Mouse (Mus musculus) limb, embryonic 14.5 days (tissue): ENCODE measurements at regions not wholly inside any gene's neighbourhood (a gene's known extent, or its start where the extent isn't known, plus 50 kb on each side); places are given as distances from the start of the nearest gene placed in this dataset.

Experiments
- ATAC-seq: fragments of 200-750 bp; cut with Nextera tagmentation; 2 replicates; pipeline ENCODE4 v1.8.0; 2017; ENCODE audit warnings: low read depth, moderate number of reproducible peaks, moderate TSS enrichment; ENCODE audit not compliant: low FRiP score
- DNase-seq: peaks from one replicate; pipeline ENCODE4 v3.0.0-alpha.2; 2015; ENCODE audit warnings: low spot score
- H3K27ac ChIP-seq: fragments of 300-500 bp; sonication (generic); replicated peaks from 2 replicates; pipeline ENCODE4 v1.5.1; 2014; ENCODE audit warnings: low read depth, mild to moderate bottlenecking, low read length, moderate library complexity, mixed read lengths
- H3K27me3 ChIP-seq: fragments of 300-500 bp; sonication (generic); 2 replicates; pipeline ENCODE4 v1.6.1; 2014; ENCODE audit warnings: low read length, mixed read lengths; ENCODE audit not compliant: control insufficient read depth, insufficient read depth
- H3K36me3 ChIP-seq: fragments of 300-500 bp; sonication (generic); 2 replicates; pipeline ENCODE4 v1.6.1; 2014; ENCODE audit warnings: mild to moderate bottlenecking, low read length, moderate library complexity, mixed read lengths; ENCODE audit not compliant: control insufficient read depth, insufficient read depth
- H3K4me1 ChIP-seq: fragments of 300-500 bp; sonication (generic); 2 replicates; pipeline ENCODE4 v1.6.1; 2014; ENCODE audit warnings: antibody characterized with exemption, low read length, mixed read lengths; ENCODE audit not compliant: control insufficient read depth, insufficient read depth
- H3K4me2 ChIP-seq: fragments of 300-500 bp; sonication (generic); replicated peaks from 2 replicates; pipeline ENCODE4 v1.6.1; 2014; ENCODE audit warnings: low read depth, mild to moderate bottlenecking, low read length, moderate library complexity; ENCODE audit not compliant: severe bottlenecking
- H3K4me3 ChIP-seq: fragments of 300-500 bp; sonication (generic); replicated peaks from 2 replicates; pipeline ENCODE4 v1.5.1; 2014; ENCODE audit warnings: low read length
- H3K9ac ChIP-seq: fragments of 300-500 bp; sonication (generic); 2 replicates; pipeline ENCODE4 v1.6.1; 2014; ENCODE audit warnings: mild to moderate bottlenecking, low read depth, low read length, moderate library complexity; ENCODE audit not compliant: severe bottlenecking
- H3K9me3 ChIP-seq: fragments of 300-500 bp; sonication (generic); 2 replicates; pipeline ENCODE4 v1.6.1; 2016; ENCODE audit warnings: low read length; ENCODE audit not compliant: control insufficient read depth
- POLR2A ChIP-seq: fragments of 200-500 bp; IDR thresholded peaks from 2 replicates; pipeline ENCODE4 v1.8.0; 2012; ENCODE audit warnings: inconsistent platforms, mild to moderate bottlenecking, moderate library complexity, borderline replicate concordance; ENCODE audit not compliant: insufficient read depth, insufficient read length; ENCODE audit errors: extremely low read depth
- WGBS: fragments of 180-500 bp; shearing (Covaris S2); extraction: QIAGEN DNeasy Blood & Tissue Kit; methylation state at CpG from one replicate; pipeline ENCODE4 v1.1.7; 2014; 5-methylcytosine and 5-hydroxymethylcytosine counted together

DNA sequence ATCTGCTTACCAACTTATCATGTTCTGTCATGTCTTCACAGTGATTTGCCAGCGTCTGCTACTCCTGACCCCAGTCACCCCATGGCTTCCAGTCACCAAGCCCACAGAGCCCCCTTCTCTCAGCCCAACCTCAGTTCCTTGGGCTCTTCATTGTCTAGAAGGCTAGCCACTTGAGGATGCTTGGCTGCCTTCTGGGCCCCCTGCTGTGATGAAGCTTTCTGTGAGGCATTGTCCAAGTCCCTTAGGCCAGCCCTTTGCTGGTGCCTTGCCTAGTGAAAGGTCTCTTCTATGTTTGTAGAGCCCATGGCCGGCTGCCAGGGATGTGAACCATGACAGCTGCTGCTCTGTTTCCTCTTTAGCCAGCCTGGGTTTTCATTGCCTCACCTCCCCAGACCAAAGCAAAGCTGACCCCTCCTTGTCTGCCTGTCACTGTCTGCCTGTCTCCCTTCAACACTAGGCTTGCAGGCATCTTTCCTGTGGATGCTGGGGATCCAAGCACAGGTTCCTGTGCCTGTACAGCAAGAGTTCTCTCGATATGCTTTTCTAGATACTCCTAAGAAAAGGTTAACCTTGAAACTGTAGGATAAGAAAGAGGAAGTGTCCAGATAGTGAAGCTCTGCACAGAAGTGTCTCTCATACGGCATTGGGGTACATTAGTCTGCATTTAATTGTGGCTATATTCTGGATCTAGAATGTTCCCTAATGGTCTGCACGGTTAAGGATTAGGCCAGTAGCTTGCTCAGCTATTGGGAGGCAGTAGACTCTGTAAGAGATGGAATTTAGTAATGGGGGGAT, 149.5 kb downstream of the Qrsl1 start:
- H3K4me1 ChIP-seq, result no peaks in the 10 kb centered on the region
- ATAC-seq, result no peak
- no peaks in the 10 kb centered on the region for H3K27me3 ChIP-seq
- no peak overlapping the region for H3K27ac ChIP-seq
- DNase-seq, result peak; percentile 42
- H3K4me2 ChIP-seq, result no peak overlapping the region
- no peak overlapping the region for H3K9ac ChIP-seq
- no peak for TF ChIP-seq POLR2A
- H3K36me3 ChIP-seq, result no peaks in the 10 kb centered on the region
- H3K4me3 ChIP-seq, result no peak overlapping the region
- H3K9me3 ChIP-seq, result no peaks in the 10 kb centered on the region
- 69% methylated on average over 5 of the region's 5 CpGs for WGBS

DNA sequence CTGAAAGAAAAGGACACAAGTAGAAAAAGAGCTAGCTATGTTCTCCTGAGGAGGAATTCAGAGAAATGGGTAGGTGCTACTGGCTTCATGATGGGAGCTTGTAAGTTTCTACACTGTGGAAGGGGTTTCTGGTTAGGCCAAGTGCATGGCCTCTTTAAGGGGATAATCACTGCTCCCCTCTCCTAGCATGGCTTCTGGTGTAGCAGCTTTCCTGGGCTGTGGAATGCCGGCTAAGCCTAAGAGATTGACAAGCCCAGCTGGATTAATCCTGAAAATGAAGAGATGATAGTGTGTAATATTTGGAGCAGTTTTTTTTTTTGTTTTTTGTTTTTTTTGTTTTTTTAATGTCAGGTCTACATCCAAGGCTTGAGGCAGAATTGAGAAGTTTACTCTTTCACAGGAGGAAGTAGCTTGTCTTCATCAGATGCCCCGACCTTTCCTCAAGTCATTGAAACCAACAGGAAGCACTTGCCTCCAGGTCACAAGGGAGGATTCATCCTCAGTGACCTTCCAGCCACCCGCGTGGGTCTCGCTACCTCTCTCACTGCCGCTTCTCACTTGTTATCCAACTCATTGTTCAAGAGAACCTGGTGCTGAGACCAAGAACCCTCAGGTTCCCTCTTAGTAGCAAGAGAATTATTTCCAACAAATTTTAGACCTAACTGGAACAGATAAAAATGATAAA, 144.5 kb downstream of the Qrsl1 start:
- no peak overlapping the region for H3K9ac ChIP-seq
- H3K9me3 ChIP-seq, result no peaks in the 10 kb centered on the region
- 0 out of 2 replicates have a peak, but pooled peaks cover 2% of the 10 kb centered on the region for H3K4me1 ChIP-seq
- no peak for TF ChIP-seq POLR2A
- H3K27me3 ChIP-seq, result no peaks in the 10 kb centered on the region
- 77% methylated on average over 6 of the region's 6 CpGs for WGBS
- no peak overlapping the region for H3K27ac ChIP-seq
- no peak for DNase-seq
- H3K4me3 ChIP-seq, result no peak overlapping the region
- ATAC-seq, result no peak; the same call in 1 of the 2 replicates
- no peaks in the 10 kb centered on the region for H3K36me3 ChIP-seq
- H3K4me2 ChIP-seq, result no peak overlapping the region

DNA sequence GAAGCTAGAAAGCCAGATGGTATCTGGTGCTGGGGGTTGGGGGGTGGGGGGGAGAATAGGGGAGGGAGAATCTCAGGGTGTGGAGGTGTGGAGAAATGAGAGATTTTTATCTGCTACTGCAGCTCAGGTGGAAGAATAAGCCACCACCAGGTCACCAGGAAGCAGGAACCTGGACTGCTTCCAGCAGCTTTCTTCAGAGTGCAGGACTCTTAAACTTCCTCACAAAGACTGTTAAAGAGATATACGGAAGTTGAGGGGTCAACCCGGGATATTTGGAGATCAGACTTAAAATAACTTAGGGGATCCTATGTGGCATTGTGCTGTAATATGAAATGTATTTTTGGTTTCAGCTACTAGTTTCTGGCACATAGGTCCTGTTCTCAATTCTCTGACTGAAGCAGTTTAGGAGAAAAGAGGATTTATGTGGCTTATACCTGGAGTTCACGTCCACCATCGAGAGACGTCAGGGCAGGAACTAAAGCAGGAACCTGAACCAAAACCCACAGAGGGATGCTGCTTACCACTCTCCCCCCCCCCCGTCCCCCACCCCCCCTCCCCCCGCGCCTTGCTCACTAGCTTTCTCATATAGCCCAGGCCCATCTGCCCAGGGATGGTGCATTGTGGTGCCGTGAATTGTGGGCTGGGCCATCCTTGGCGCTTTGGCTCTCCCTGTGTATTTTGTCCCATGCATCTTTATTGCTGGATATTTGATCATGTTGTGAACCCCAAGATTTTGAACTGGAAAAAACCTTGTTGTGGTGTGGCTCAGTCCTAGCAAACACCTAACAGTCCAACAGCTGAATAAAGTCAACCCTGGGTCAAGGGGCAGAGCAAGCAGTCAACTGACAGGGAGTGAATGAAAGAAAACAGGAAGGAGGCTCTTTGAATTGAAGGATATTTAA, 143.2 kb downstream of the Qrsl1 start:
- H3K4me1 ChIP-seq, result 0 out of 2 replicates have a peak, but pooled peaks cover 2% of the 10 kb centered on the region
- H3K36me3 ChIP-seq, result no peaks in the 10 kb centered on the region
- no peak for TF ChIP-seq POLR2A
- H3K4me2 ChIP-seq, result no peak overlapping the region
- no peak for ATAC-seq
- H3K4me3 ChIP-seq, result no peak overlapping the region
- no peak overlapping the region for H3K9ac ChIP-seq
- no peaks in the 10 kb centered on the region for H3K9me3 ChIP-seq
- WGBS, result 85% methylated on average over 9 of the region's 10 CpGs
- DNase-seq, result no peak
- H3K27me3 ChIP-seq, result no peaks in the 10 kb centered on the region
- no peak overlapping the region for H3K27ac ChIP-seq

DNA sequence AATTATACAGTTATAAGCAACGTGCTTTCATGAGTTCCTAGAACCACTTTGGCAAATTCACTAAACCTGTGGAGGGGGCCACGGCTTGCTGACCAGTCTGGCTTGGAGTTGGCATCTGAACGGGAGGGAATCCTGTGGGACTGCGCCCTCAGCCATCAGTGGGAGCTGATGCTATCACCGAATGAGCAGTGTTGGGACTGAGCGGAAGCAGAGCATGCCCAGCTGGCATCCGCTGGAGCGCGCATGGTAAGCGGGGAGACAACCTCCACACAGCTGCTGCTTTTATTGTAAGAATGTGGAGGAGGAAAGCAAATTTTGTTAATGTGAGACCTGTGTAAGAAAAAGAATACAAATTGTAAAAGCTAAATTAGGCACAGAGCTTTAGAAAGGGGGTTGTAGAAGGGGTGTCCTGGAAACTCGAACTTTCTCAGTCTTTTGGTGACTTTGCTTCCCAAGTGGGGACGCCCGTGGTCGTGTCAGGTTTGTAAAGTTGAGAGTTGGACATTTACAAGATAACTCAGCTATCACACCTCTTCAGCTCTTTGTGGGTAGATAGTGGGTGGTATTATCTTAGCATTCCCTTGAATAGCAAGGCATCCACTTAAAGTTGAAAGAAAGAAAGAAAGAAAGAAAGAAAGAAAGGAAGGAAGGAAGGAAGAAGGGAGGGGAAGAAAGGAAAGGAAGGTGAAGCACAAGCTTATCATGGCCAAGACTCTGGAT, 142.2 kb downstream of the Qrsl1 start:
- Histone ChIP-seq H3K4me1 (0 out of 2 replicates have a peak, but pooled peaks cover 2% of the 10 kb centered on the region), H3K36me3 (no peaks in the 10 kb centered on the region), H3K4me2 (no peak overlapping the region), H3K9ac (no peak overlapping the region), H3K9me3 (no peaks in the 10 kb centered on the region), H3K4me3 (no peak overlapping the region), H3K27me3 (no peaks in the 10 kb centered on the region), H3K27ac (no peak overlapping the region)
- WGBS, result 65% methylated on average over 14 of the region's 14 CpGs
- no peak for ATAC-seq
- DNase-seq, result no peak
- TF ChIP-seq POLR2A, result no peak
